Mouse (Mus musculus) c-Kit-positive CD71-positive TER-119-positive erythroid progenitor cells, embryonic 14.5 days (primary cell): Measurements from ENCODE around the gene Birc5.
A peak's percentile ranks its signal among the peaks of the same experiment; 100 is the strongest.

Experiments used
- DNase-seq: peaks from one replicate; pipeline ENCODE4 v3.0.0-alpha.2; 2013; ENCODE audit warnings: low spot score

Birc5 gene

GRCm38 (mm10) chr11:117855360-117855759 is 6.3 kb downstream of the Birc5 start:
- DNase-seq: no peak

- DNase-seq: no peak
Observed at GRCm38 (mm10) chr11:117855975-117856374, 6.9 kb downstream of the Birc5 start.

- DNase-seq: no peak
Observed at GRCm38 (mm10) chr11:117857462-117857861, 8.4 kb downstream of the Birc5 start.

GRCm38 (mm10) chr11:117858392-117858791 is 9.3 kb downstream of the Birc5 start:
- DNase-seq: no peak

- DNase-seq: no peak
Observed at GRCm38 (mm10) chr11:117860601-117861000, 11.6 kb downstream of the Birc5 start, which contains the start of gene Tmem235. Tmem235 (plus strand) TSS chr11:117860752.

- no peak for DNase-seq
Observed at GRCm38 (mm10) chr11:117863174-117863856, 14.3 kb downstream of the Birc5 start.

GRCm38 (mm10) chr11:117864805-117865204 is 15.8 kb downstream of the Birc5 start:
- DNase-seq: no peak

- no peak for DNase-seq
Observed at GRCm38 (mm10) chr11:117865988-117866387, 16.9 kb downstream of the Birc5 start.

- peak; percentile 63 for DNase-seq
Observed at GRCm38 (mm10) chr11:117870688-117871365, 21.8 kb downstream of the Birc5 start.

- no peak for DNase-seq
Observed at GRCm38 (mm10) chr11:117871376-117871775, 22.3 kb downstream of the Birc5 start.

- DNase-seq: no peak
Observed at GRCm38 (mm10) chr11:117871911-117872584, 23.0 kb downstream of the Birc5 start.

- no peak for DNase-seq
Observed at GRCm38 (mm10) chr11:117872861-117873608, 24.0 kb downstream of the Birc5 start, which contains the start of gene Tha1. Tha1 (minus strand) TSS chr11:117873481.

GRCm38 (mm10) chr11:117874419-117874818 is 25.4 kb downstream of the Birc5 start:
- DNase-seq: no peak

- no peak for DNase-seq
Observed at GRCm38 (mm10) chr11:117875681-117876080, 26.6 kb downstream of the Birc5 start.

- DNase-seq: no peak
Observed at GRCm38 (mm10) chr11:117877917-117878745, 29.1 kb downstream of the Birc5 start.

GRCm38 (mm10) chr11:117878892-117879291 is 29.8 kb downstream of the Birc5 start:
- no peak for DNase-seq

GRCm38 (mm10) chr11:117879676-117880075 is 30.6 kb downstream of the Birc5 start:
- no peak for DNase-seq

GRCm38 (mm10) chr11:117880336-117880976 is 31.4 kb downstream of the Birc5 start:
- no peak for DNase-seq

GRCm38 (mm10) chr11:117880977-117881358 is 31.9 kb downstream of the Birc5 start:
- DNase-seq: no peak

GRCm38 (mm10) chr11:117881787-117882186 is 32.7 kb downstream of the Birc5 start:
- DNase-seq: no peak

GRCm38 (mm10) chr11:117882208-117882607 is 33.2 kb downstream of the Birc5 start:
- DNase-seq: no peak
